Mouse (Mus musculus): ENCODE measurements around the gene Cope. TPM values are rescaled to one million over a fixed set of nuclear protein-coding genes. Genes with fewer than 3 reads are reported as not detected.

The Cope gene
- total and polyA plus RNA-seq, 2 experiments from 2014 or later: 97.1 to 264 TPM

DNA sequence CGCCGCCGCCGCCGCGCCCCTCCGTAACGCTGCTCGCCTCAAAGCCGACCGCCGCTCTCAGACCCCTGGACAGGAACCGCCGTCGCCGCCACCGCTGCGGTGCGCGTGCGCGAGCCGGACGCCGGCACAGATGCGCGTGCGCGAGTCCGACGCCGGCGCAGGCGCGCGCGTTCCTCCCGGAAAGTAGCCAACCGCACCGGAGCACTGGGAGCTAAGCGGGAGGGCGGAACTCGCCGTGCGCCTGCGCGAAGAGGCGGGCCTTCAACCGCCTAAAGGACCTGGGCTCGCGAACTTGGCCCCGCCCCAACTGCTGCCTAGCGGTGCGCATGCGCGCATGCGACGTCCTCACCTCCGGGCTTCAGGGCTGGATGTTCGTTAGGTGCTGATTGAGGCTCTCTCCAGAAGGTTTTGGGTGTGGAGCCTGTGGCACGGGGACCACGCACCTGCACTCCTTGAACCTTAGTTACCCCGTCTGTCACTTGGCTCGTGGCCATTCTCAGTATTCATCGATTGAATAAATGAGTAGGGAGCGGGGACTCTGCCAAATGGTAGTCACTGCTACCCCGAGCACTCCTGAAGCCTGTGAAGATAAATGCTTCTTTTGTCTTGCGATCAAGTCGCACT is 51.0 kb downstream of the Cope start, which contains the start of gene Upf1:
Gene Upf1, minus strand, starts transcription at position 85 of the 624 bp plus-strand sequence.
- under 1% methylated on average over 58 of the region's 69 CpGs for WGBS
- H3K4me1 ChIP-seq (ENCODE audit: insufficient read depth, low read length): peaks cover 16% of the 10 kb centered on the region
- H3K27ac ChIP-seq (ENCODE audit: low read depth, low read length): peak within 1 kb of the TSS; percentile 86

DNA sequence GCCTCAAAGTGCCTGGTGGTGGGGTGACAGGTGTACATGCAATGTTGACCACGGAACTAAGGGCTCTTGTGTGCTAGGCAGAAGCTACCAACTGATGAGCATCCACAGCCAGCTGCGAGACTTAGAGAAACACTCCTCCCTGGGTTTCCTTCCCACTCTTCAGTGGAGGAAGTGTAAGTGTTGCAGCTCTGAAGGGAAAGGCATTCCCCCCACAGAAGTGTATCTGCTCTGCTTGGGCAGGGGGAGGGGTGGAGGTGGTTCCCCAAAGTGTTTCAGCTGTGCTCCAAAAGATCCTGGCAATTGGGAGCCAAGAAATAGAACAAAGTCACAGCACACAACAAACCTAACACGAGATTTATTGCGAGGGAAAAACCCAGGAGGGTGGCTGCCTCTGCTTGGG is 51.7 kb downstream of the Cope start:
- Histone ChIP-seq H3K27me3 (ENCODE audit: insufficient read depth, low read length) (no peaks in the 10 kb centered on the region), H3K36me3 (ENCODE audit: insufficient read depth, low read length) (peaks cover 5% of the 10 kb centered on the region; the same call in 1 of the 2 replicates), H3K9me3 (ENCODE audit: low read length) (no peaks in the 10 kb centered on the region), H3K27ac (ENCODE audit: low read depth, low read length) (peak overlapping the region; percentile 84), H3K4me3 (ENCODE audit: low read depth, low read length) (peak overlapping the region; percentile 100), H3K9ac (replicated peaks; ENCODE audit: low read length, poor library complexity, severe bottlenecking) (peak overlapping the region; percentile 67), H3K4me2 (ENCODE audit: low read depth, low read length, poor library complexity, severe bottlenecking) (peak overlapping the region; percentile 98), H3K4me1 (ENCODE audit: insufficient read depth, low read length) (peaks cover 16% of the 10 kb centered on the region)
- no peak for TF ChIP-seq CTCF (IDR thresholded peaks at IDR 0.05)
- WGBS: 71% methylated on average over 4 of the region's 4 CpGs
- DNase-seq (ENCODE audit: low spot score) (no peak), ATAC-seq (ENCODE audit: low FRiP score) (no peak; the same call in 1 of the 2 replicates)

More for the DNA sequence above, 51.0 kb downstream of the Cope start, which contains the start of gene Upf1:
- DNase-seq (ENCODE audit: low spot score): peak; percentile 98
- ATAC-seq (ENCODE audit: low FRiP score): peak; percentile 91
- Histone ChIP-seq H3K9me3 (ENCODE audit: low read length) (no peaks in the 10 kb centered on the region), H3K9ac (replicated peaks; ENCODE audit: low read length, poor library complexity, severe bottlenecking) (peak within 1 kb of the TSS; percentile 93), H3K4me2 (ENCODE audit: low read depth, low read length, poor library complexity, severe bottlenecking) (peak within 1 kb of the TSS; percentile 98), H3K27me3 (ENCODE audit: insufficient read depth, low read length) (no peaks in the 10 kb centered on the region), H3K4me3 (ENCODE audit: low read depth, low read length) (peak within 1 kb of the TSS; percentile 100), H3K36me3 (ENCODE audit: insufficient read depth, low read length) (peaks cover 9% of the 10 kb centered on the region)
- no peak for TF ChIP-seq CTCF (IDR thresholded peaks at IDR 0.05)

DNA sequence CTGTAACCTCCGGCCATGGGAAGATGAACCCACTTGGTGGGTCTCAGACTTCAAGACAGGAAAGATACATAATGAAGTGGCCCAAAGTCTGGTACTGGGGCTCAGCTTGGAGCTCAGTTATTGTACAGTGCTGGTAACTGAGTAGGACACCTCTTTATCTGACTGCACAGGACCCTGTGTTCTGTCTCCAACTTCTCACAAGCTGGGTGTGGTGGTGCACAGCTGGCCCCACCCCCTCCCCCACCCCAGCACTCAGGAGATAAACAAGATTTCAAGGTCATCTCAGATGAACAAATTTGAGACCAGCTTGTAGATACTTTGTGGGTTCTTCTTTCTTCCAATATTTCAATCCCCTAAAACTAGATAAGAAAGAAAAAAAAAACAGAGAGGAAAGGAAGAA is 53.8 kb downstream of the Cope start:
- Histone ChIP-seq H3K27ac (ENCODE audit: low read depth, low read length) (no peak overlapping the region), H3K36me3 (ENCODE audit: insufficient read depth, low read length) (no peaks in the 10 kb centered on the region), H3K9me3 (ENCODE audit: low read length) (no peaks in the 10 kb centered on the region), H3K4me2 (ENCODE audit: low read depth, low read length, poor library complexity, severe bottlenecking) (no peak overlapping the region), H3K27me3 (ENCODE audit: insufficient read depth, low read length) (no peaks in the 10 kb centered on the region), H3K9ac (replicated peaks; ENCODE audit: low read length, poor library complexity, severe bottlenecking) (no peak overlapping the region), H3K4me1 (ENCODE audit: insufficient read depth, low read length) (peaks cover 12% of the 10 kb centered on the region), H3K4me3 (ENCODE audit: low read depth, low read length) (no peak overlapping the region)
- DNase-seq (ENCODE audit: low spot score): no peak
- TF ChIP-seq CTCF (IDR thresholded peaks at IDR 0.05): no peak
- WGBS: 89% methylated on average over 1 of the region's 1 CpGs
- no peak for ATAC-seq (ENCODE audit: low FRiP score)

GRCm38 (mm10) chr8:70359411-70359810 is 57.1 kb downstream of the Cope start:
- no peak overlapping the region for H3K4me2 ChIP-seq (ENCODE audit: low read depth, low read length, poor library complexity, severe bottlenecking)
- H3K27ac ChIP-seq (ENCODE audit: low read depth, low read length): no peak overlapping the region
- no peaks in the 10 kb centered on the region for H3K9me3 ChIP-seq (ENCODE audit: low read length)
- peak; percentile 38 for DNase-seq (ENCODE audit: low spot score)
- no peak overlapping the region for H3K4me3 ChIP-seq (ENCODE audit: low read depth, low read length)
- H3K36me3 ChIP-seq (ENCODE audit: insufficient read depth, low read length): no peaks in the 10 kb centered on the region
- no peaks in the 10 kb centered on the region for H3K4me1 ChIP-seq (ENCODE audit: insufficient read depth, low read length)
- 31% methylated on average over 3 of the region's 3 CpGs for WGBS
- no peak overlapping the region for H3K9ac ChIP-seq (replicated peaks; ENCODE audit: low read length, poor library complexity, severe bottlenecking)
- no peaks in the 10 kb centered on the region for H3K27me3 ChIP-seq (ENCODE audit: insufficient read depth, low read length)
- no peak for TF ChIP-seq CTCF (IDR thresholded peaks at IDR 0.05)
- no peak for ATAC-seq (ENCODE audit: low FRiP score)

DNA sequence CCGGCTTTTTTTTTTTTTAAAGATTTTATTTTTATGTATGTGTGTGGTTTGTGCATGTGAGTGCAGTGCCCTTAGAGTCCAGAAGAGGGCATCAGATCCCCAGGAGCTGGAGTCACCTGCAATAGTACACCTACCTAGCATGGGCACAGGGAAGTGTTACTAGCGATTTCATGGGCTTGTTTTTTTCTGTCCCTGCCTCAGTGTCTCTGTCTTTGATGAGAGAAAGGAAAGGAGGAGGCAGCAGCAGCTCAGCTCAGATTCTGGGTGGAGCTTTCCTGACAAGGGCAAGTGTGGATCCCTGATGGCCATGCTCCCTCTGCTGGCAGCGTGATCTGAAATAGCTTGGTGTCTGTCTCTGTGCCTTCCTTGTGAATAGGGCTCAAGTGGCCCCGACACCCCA is 58.5 kb downstream of the Cope start:
- no peak for ATAC-seq (ENCODE audit: low FRiP score)
- peak; percentile 29; the same call in 1 of the 2 replicates for TF ChIP-seq CTCF (IDR thresholded peaks at IDR 0.05)
- Histone ChIP-seq H3K4me1 (ENCODE audit: insufficient read depth, low read length) (no peaks in the 10 kb centered on the region), H3K9me3 (ENCODE audit: low read length) (no peaks in the 10 kb centered on the region), H3K36me3 (ENCODE audit: insufficient read depth, low read length) (no peaks in the 10 kb centered on the region), H3K27me3 (ENCODE audit: insufficient read depth, low read length) (no peaks in the 10 kb centered on the region), H3K4me3 (ENCODE audit: low read depth, low read length) (no peak overlapping the region), H3K27ac (ENCODE audit: low read depth, low read length) (no peak overlapping the region), H3K4me2 (ENCODE audit: low read depth, low read length, poor library complexity, severe bottlenecking) (no peak overlapping the region), H3K9ac (replicated peaks; ENCODE audit: low read length, poor library complexity, severe bottlenecking) (no peak overlapping the region)
- no peak for DNase-seq (ENCODE audit: low spot score)
- 48% methylated on average over 4 of the region's 4 CpGs for WGBS

DNA sequence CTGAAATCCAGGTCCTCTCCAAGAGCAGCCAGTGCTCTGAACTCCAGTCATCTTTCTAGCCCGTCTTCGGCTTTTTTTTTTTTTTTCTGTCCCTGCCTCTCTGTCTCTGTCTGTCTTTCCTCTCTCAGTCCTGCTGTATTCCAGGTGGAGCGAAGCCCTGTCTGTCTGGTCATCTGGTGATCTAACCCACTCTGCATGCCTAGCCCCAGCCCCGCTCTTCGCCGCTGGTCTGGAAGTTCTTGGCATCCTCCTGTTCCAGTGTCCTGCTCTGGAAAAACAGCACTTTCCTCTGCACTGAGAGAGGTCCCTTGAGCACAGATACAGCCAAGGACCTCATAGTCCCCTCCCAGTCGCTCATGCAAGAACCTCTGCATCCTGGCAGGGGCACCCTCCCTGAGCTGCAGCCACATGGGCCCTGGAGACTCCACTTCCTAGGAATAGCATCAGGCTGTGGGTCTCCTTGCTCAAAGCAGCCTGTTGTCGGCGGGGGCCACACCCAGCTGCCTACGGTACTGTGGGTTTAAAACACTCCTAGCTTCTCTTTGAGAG is 59.2 kb downstream of the Cope start:
- Histone ChIP-seq H3K9ac (replicated peaks; ENCODE audit: low read length, poor library complexity, severe bottlenecking) (no peak overlapping the region), H3K4me3 (ENCODE audit: low read depth, low read length) (no peak overlapping the region), H3K36me3 (ENCODE audit: insufficient read depth, low read length) (no peaks in the 10 kb centered on the region), H3K4me2 (ENCODE audit: low read depth, low read length, poor library complexity, severe bottlenecking) (no peak overlapping the region), H3K4me1 (ENCODE audit: insufficient read depth, low read length) (no peaks in the 10 kb centered on the region), H3K9me3 (ENCODE audit: low read length) (no peaks in the 10 kb centered on the region), H3K27ac (ENCODE audit: low read depth, low read length) (no peak overlapping the region), H3K27me3 (ENCODE audit: insufficient read depth, low read length) (no peaks in the 10 kb centered on the region)
- DNase-seq (ENCODE audit: low spot score): no peak
- no peak for TF ChIP-seq CTCF (IDR thresholded peaks at IDR 0.05)
- no peak for ATAC-seq (ENCODE audit: low FRiP score)
- WGBS: 74% methylated on average over 10 of the region's 10 CpGs

Other genes with a start within 250 kb of the Cope start
- 1.6 TPM in 1 of 2 replicates, not detected in the other for gene Tm6sf2, start 229.6 kb upstream of the Cope start, total RNA-seq (2014; rRNA removed)
- gene Tm6sf2, start 229.6 kb upstream of the Cope start, polyA plus RNA-seq (2015; fragmentation: Nextera tagmentation; extraction: Ambion mirVana): 0.22 and 0.35 TPM in 2 replicates
- gene Hapln4, start 219.1 kb upstream of the Cope start, total RNA-seq (2014; rRNA removed): 0.99 and 1.3 TPM in 2 replicates
- 1.6 and 1.7 TPM in 2 replicates for gene Hapln4, start 219.1 kb upstream of the Cope start, polyA plus RNA-seq (2015; fragmentation: Nextera tagmentation; extraction: Ambion mirVana)
- gene Ncan, start 181.6 kb upstream of the Cope start, total RNA-seq (2014; rRNA removed): 440 and 447 TPM in 2 replicates
- gene Ncan, start 181.6 kb upstream of the Cope start, polyA plus RNA-seq (2015; fragmentation: Nextera tagmentation; extraction: Ambion mirVana): 202 and 210 TPM in 2 replicates
- 5.4 and 7.7 TPM in 2 replicates for gene Nr2c2ap, start 171.2 kb upstream of the Cope start, total RNA-seq (2014; rRNA removed)
- 42.1 and 44.1 TPM in 2 replicates for gene Nr2c2ap, start 171.2 kb upstream of the Cope start, polyA plus RNA-seq (2015; fragmentation: Nextera tagmentation; extraction: Ambion mirVana)
- gene Rfxank, start 163.4 kb upstream of the Cope start, total RNA-seq (2014; rRNA removed): 9.8 and 12.3 TPM in 2 replicates
- gene Rfxank, start 163.4 kb upstream of the Cope start, polyA plus RNA-seq (2015; fragmentation: Nextera tagmentation; extraction: Ambion mirVana): 7.4 and 9.3 TPM in 2 replicates
- 91.1 and 98.3 TPM in 2 replicates for gene Borcs8, start 163.0 kb upstream of the Cope start, total RNA-seq (2014; rRNA removed)
- 49.8 and 58.6 TPM in 2 replicates for gene Borcs8, start 163.0 kb upstream of the Cope start, polyA plus RNA-seq (2015; fragmentation: Nextera tagmentation; extraction: Ambion mirVana)
- 0.55 and 1.1 TPM in 2 replicates for gene Mef2b, start 162.8 kb upstream of the Cope start, total RNA-seq (2014; rRNA removed)
- 1.5 TPM in 2 replicates for gene Mef2b, start 162.8 kb upstream of the Cope start, polyA plus RNA-seq (2015; fragmentation: Nextera tagmentation; extraction: Ambion mirVana)
- gene Tmem161a, start 130.2 kb upstream of the Cope start, total RNA-seq (2014; rRNA removed): 52.4 and 64.8 TPM in 2 replicates
- 49.5 and 51.6 TPM in 2 replicates for gene Tmem161a, start 130.2 kb upstream of the Cope start, polyA plus RNA-seq (2015; fragmentation: Nextera tagmentation; extraction: Ambion mirVana)
- gene Slc25a42, start 90.2 kb upstream of the Cope start, total RNA-seq (2014; rRNA removed): 15.1 and 18.0 TPM in 2 replicates
- 9.2 and 9.3 TPM in 2 replicates for gene Slc25a42, start 90.2 kb upstream of the Cope start, polyA plus RNA-seq (2015; fragmentation: Nextera tagmentation; extraction: Ambion mirVana)
- 139 and 150 TPM in 2 replicates for gene Sugp2, start 68.3 kb upstream of the Cope start, total RNA-seq (2014; rRNA removed)
- gene Sugp2, start 68.3 kb upstream of the Cope start, polyA plus RNA-seq (2015; fragmentation: Nextera tagmentation; extraction: Ambion mirVana): 71.7 and 75.7 TPM in 2 replicates
- gene Armc6, start 68.1 kb upstream of the Cope start, total RNA-seq (2014; rRNA removed): 112 and 119 TPM in 2 replicates
- 116 and 121 TPM in 2 replicates for gene Armc6, start 68.1 kb upstream of the Cope start, polyA plus RNA-seq (2015; fragmentation: Nextera tagmentation; extraction: Ambion mirVana)
- 36.4 and 49.7 TPM in 2 replicates for gene Homer3, start 19.7 kb upstream of the Cope start, total RNA-seq (2014; rRNA removed)
- gene Homer3, start 19.7 kb upstream of the Cope start, polyA plus RNA-seq (2015; fragmentation: Nextera tagmentation; extraction: Ambion mirVana): 13.8 and 18.3 TPM in 2 replicates
- gene Ddx49, start within 50 bp of the Cope start, total RNA-seq (2014; rRNA removed): 43.6 and 46.3 TPM in 2 replicates
- 41.2 and 47.0 TPM in 2 replicates for gene Ddx49, start within 50 bp of the Cope start, polyA plus RNA-seq (2015; fragmentation: Nextera tagmentation; extraction: Ambion mirVana)
- gene Cers1, start 13.3 kb downstream of the Cope start, total RNA-seq (2014; rRNA removed): 65.1 and 86.5 TPM in 2 replicates
- 47.9 and 51.3 TPM in 2 replicates for gene Cers1, start 13.3 kb downstream of the Cope start, polyA plus RNA-seq (2015; fragmentation: Nextera tagmentation; extraction: Ambion mirVana)
- not detected in 2 replicates for gene Gdf1, start 27.3 kb downstream of the Cope start, total RNA-seq (2014; rRNA removed)
- gene Gdf1, start 27.3 kb downstream of the Cope start, polyA plus RNA-seq (2015; fragmentation: Nextera tagmentation; extraction: Ambion mirVana): 4.8 and 5.3 TPM in 2 replicates
- gene Upf1, start 50.8 kb downstream of the Cope start, total RNA-seq (2014; rRNA removed): 39.6 and 45.4 TPM in 2 replicates
- 9.1 and 9.7 TPM in 2 replicates for gene Upf1, start 50.8 kb downstream of the Cope start, polyA plus RNA-seq (2015; fragmentation: Nextera tagmentation; extraction: Ambion mirVana)
- 0.19 and 0.49 TPM in 2 replicates for gene Comp, start 71.0 kb downstream of the Cope start, total RNA-seq (2014; rRNA removed)
- 0.38 and 0.77 TPM in 2 replicates for gene Comp, start 71.0 kb downstream of the Cope start, polyA plus RNA-seq (2015; fragmentation: Nextera tagmentation; extraction: Ambion mirVana)
- gene Crtc1, start 137.1 kb downstream of the Cope start, total RNA-seq (2014; rRNA removed): 56.3 and 57.4 TPM in 2 replicates
- gene Crtc1, start 137.1 kb downstream of the Cope start, polyA plus RNA-seq (2015; fragmentation: Nextera tagmentation; extraction: Ambion mirVana): 46.5 and 47.8 TPM in 2 replicates
- 48.9 and 51.0 TPM in 2 replicates for gene Klhl26, start 174.4 kb downstream of the Cope start, total RNA-seq (2014; rRNA removed)
- gene Klhl26, start 174.4 kb downstream of the Cope start, polyA plus RNA-seq (2015; fragmentation: Nextera tagmentation; extraction: Ambion mirVana): 39.4 TPM in 2 replicates
- gene Tmem59l, start 184.8 kb downstream of the Cope start, total RNA-seq (2014; rRNA removed): 168 and 206 TPM in 2 replicates
- gene Tmem59l, start 184.8 kb downstream of the Cope start, polyA plus RNA-seq (2015; fragmentation: Nextera tagmentation; extraction: Ambion mirVana): 203 and 226 TPM in 2 replicates
- gene Crlf1, start 190.6 kb downstream of the Cope start, total RNA-seq (2014; rRNA removed): 4.1 and 4.3 TPM in 2 replicates
- 9.4 and 10.9 TPM in 2 replicates for gene Crlf1, start 190.6 kb downstream of the Cope start, polyA plus RNA-seq (2015; fragmentation: Nextera tagmentation; extraction: Ambion mirVana)
- gene Rex1bd, start 204.2 kb downstream of the Cope start, total RNA-seq (2014; rRNA removed): 118 and 121 TPM in 2 replicates
- gene Rex1bd, start 204.2 kb downstream of the Cope start, polyA plus RNA-seq (2015; fragmentation: Nextera tagmentation; extraction: Ambion mirVana): 198 and 212 TPM in 2 replicates
- 357 and 402 TPM in 2 replicates for gene Uba52, start 208.3 kb downstream of the Cope start, total RNA-seq (2014; rRNA removed)
- gene Uba52, start 208.3 kb downstream of the Cope start, polyA plus RNA-seq (2015; fragmentation: Nextera tagmentation; extraction: Ambion mirVana): 721 and 736 TPM in 2 replicates
- 490 and 533 TPM in 2 replicates for gene Fkbp8, start 225.2 kb downstream of the Cope start, total RNA-seq (2014; rRNA removed)
- 351 and 386 TPM in 2 replicates for gene Fkbp8, start 225.2 kb downstream of the Cope start, polyA plus RNA-seq (2015; fragmentation: Nextera tagmentation; extraction: Ambion mirVana)
- 36.3 and 38.2 TPM in 2 replicates for gene Kxd1, start 225.4 kb downstream of the Cope start, total RNA-seq (2014; rRNA removed)
- gene Kxd1, start 225.4 kb downstream of the Cope start, polyA plus RNA-seq (2015; fragmentation: Nextera tagmentation; extraction: Ambion mirVana): 53.1 and 55.8 TPM in 2 replicates
- gene Ell, start 236.9 kb downstream of the Cope start, total RNA-seq (2014; rRNA removed): 10.2 and 14.1 TPM in 2 replicates
- gene Ell, start 236.9 kb downstream of the Cope start, polyA plus RNA-seq (2015; fragmentation: Nextera tagmentation; extraction: Ambion mirVana): 12.6 and 13.2 TPM in 2 replicates